Mouse (Mus musculus) ES-Bruce4 (cell line): ENCODE measurements at regions not wholly inside any gene's neighbourhood (a gene's known extent, or its start where the extent isn't known, plus 50 kb on each side); places are given as distances from the start of the nearest gene placed in this dataset.
A peak's percentile ranks its signal among the peaks of the same experiment; 100 is the strongest.
"Not testable (repeated sequence)": the region's sequence is repeated elsewhere in the genome, so short reads cannot be mapped to it uniquely, and the experiment has no call there.

Experiments
- CTCF ChIP-seq: IDR thresholded peaks from one replicate; pipeline ENCODE4 v1.8.1; 2011; ENCODE audit warnings: low read depth, low read length
- EP300 ChIP-seq: IDR thresholded peaks from 2 replicates; pipeline ENCODE4 v1.6.1; 2011; ENCODE audit warnings: low read depth, low read length; ENCODE audit not compliant: insufficient read depth
- POLR2A ChIP-seq: IDR thresholded peaks from one replicate; pipeline ENCODE4 v1.8.1; 2011; ENCODE audit warnings: low read length; ENCODE audit not compliant: insufficient read depth

GRCm38 (mm10) chr12:113716406-113716805, 172.7 kb downstream of the Adam6a start:
- TF ChIP-seq POLR2A, EP300: not testable (repeated sequence)
- TF ChIP-seq CTCF, result peak; percentile 51
